Mouse (Mus musculus) erythroblast, embryonic 14.5 days (primary cell): ENCODE results near the gene Robo2.

Source experiments
- GATA1 ChIP-seq: IDR thresholded peaks from 2 replicates; pipeline ENCODE4 v1.6.1; 2012; ENCODE audit warnings: low read length, inconsistent platforms, mixed read lengths
- TAL1 ChIP-seq: IDR thresholded peaks from 3 replicates; pipeline ENCODE4 v1.6.1; 2012; ENCODE audit warnings: low read length, inconsistent platforms, mixed read lengths

DNA sequence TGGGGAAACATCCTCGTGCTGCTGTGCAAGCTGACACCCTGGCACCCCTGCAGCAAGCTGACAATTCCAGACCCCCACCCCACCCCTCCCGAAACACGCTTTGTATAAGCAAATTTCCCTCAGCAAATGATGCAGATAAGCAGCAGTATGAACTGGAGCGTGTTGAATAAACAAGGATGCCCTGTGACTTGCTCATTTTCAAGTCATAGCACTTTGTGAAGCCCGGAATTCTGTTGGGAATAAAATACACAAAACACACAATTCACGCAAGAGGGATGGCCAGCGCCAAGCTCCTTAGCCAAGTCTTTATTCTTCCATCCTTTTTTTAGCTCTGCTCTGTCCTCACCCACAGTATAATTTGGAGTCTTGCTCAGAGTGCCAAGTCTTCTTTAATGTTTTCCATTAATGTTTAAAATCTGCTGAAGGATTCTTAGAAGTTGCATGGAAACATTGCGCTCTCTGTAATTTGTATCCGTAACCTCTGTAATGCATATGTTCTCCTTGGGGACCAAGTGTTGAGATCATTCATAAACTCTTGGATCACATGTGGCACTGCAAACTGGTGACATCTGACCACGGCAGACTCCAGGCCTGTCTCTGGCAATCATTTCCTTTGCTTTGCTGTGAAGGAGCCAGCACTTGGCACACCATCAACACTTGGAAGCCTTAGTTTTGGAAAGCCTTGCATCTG lies 356.4 kb downstream of the Robo2 start:
- TF ChIP-seq GATA1 (no peak), TAL1 (no peak)
